Mouse (Mus musculus): ENCODE results near the gene Zfp846. TPM values are rescaled to one million over a fixed set of nuclear protein-coding genes. Genes with fewer than 3 reads are reported as not detected.

Zfp846 gene
- polyA plus RNA-seq, 2 experiments from 2014 or later = 12.3 to 18.8 TPM

- ATAC-seq = no peak
Measured at GRCm38 (mm10) chr9:20638552-20638951, 57.5 kb downstream of the Zfp846 start.

- no peak for ATAC-seq
Measured at GRCm38 (mm10) chr9:20639486-20639885, 58.4 kb downstream of the Zfp846 start.

DNA sequence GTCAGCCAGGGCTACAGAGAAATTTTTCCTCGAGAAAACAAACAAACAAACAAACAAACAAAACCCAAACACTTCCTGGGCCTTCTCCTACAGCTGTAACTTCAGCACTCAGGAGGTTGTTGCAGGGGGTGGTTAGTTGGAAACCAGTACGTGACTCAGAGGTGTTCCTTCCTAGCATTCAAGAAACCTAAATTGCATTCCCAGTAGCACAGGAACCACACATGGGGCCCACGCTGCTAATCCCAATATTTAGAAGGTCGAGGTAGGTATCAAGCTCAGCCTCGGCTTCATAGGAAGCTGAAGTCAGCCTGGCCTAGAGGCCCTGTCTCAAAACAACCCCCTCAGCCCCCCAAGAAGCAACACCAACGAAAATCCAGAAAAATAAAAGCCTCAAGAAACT is 60.4 kb downstream of the Zfp846 start:
- ATAC-seq = no peak

DNA sequence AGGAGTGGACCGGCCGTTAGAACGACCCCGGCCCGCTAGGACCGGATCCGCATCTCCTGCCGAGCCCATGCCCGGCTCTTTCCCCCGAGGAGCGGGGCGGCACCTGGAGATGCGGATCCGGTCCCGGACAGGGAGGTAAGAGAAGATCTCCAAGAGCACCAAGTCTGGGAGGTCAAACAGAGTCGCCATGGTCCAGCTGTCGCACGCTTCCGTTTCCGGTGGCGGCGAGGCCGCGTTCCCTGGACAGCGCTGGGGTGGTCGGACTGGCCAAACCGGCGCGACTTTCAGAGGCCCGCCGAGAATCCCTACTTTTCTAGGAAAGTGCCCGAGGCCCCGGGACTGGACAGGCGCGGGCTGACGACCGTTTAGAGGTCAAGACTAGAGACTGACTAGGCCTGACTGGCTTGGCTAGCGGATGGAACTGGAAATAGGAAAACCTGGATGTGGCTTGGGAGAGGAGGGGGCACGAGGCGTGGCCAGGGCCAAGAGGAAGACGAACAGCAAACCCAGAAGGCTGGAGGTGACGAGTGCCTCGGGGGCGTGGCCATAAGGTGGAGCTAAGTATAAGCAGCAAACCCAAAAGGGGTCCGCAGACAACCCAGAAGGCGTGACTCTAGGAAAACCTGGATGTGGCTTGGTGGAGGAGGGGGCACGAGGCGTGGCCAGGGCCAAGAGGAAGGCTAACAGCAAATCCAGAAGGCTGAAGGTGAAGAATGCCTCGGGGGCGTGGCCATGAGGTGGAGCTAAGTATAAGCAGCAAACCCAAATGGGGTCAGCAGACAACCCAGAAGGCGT is 61.2 kb downstream of the Zfp846 start, which contains the start of gene Ubl5:
Gene Ubl5 (plus strand): TSS at position 778 of the 795 bp plus-strand sequence.
- ATAC-seq = no peak

- ATAC-seq = peak; percentile 83
Measured at GRCm38 (mm10) chr9:20642896-20643466, 61.9 kb downstream of the Zfp846 start.

GRCm38 (mm10) chr9:20643781-20644180 is 62.7 kb downstream of the Zfp846 start:
- peak; percentile 14 for ATAC-seq

DNA sequence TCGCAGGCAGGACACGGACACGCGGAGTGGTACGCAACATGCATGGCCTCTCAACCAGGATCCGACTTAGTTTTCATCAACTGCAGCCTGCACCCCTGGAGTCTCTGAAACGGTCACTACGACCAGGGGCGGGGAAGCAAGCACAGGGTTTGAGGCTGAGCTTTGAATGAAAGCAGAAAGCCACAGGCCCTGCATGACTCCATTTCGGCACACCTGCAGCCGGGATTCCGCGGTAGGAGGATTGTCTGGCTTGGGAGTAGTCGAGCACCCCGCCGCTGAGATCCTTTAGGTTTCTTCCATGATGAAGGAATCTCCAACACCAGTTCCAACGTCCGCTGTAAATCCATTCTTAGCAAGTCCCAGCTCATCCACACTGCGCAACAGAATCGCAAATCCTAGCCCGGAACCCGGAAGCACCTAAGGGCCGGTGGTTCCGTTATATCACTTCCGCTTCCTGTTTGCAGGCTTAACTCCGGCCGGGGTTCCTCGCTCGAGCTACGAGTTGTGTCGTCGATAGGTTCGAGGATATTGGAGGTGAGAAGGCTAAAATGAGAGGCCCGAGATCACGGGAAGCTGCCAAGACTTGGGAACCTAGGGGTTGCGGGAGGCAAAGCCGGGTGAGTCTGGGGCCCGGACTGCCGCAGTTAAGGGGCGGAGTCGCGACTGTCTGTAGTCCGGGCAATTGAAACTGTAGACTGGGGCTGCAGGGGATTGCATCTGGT is 63.4 kb downstream of the Zfp846 start, which contains the start of gene Fbxl12:
Gene Fbxl12 (minus strand): TSS at position 408 of the 722 bp plus-strand sequence.
- ATAC-seq = peak; percentile 74

DNA sequence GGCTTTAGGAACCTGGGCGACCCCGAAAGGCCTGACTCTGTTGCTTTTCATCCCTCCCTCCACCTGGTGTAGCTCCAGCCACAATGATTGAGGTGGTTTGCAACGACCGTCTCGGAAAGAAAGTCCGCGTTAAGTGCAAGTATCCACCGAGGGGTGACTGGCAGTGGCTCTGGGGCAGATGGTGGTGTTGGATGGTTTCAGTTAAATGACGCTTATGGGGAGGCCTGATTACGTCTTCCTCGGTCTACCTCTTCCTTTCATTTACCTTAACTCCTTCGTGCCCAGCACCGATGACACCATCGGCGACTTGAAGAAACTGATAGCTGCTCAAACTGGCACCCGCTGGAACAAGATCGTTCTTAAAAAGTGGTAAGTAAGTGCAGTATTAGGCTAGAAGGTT is 64.0 kb downstream of the Zfp846 start:
- ATAC-seq = peak; percentile 34

- peak; percentile 94 for ATAC-seq
Measured at GRCm38 (mm10) chr9:20651602-20652259, 70.6 kb downstream of the Zfp846 start, which contains the start of gene Pin1. Pin1 (plus strand) TSS chr9:20652095.

DNA sequence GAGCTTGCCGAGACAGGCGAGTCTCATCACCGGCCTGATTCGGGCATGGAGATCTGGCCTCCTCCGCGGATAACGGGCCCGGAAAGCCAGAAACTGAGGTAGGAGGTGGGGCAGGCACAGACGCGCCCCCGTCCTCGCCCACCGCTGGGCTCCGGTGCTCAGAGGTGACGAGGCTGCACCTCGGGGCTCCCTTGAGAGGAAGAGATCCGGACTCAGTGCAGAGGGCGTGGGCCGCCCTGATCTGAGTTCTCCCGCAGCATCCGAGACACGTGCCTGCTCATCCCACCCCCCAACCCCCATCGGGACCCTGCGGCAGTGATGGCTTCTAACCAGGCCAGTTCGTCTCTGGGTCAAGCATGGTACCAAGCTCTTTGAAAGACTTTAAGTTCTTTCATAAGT is 71.2 kb downstream of the Zfp846 start:
- ATAC-seq = no peak

- ATAC-seq = no peak
Measured at GRCm38 (mm10) chr9:20653859-20654258, 72.8 kb downstream of the Zfp846 start.

Other genes with a start within 250 kb of the Zfp846 start
- not detected for gene Olfr18, start 245.2 kb upstream of the Zfp846 start, polyA plus RNA-seq (2017; shearing (Covaris generic))
- 10 to 100 TPM; 27.0 to 37.1 TPM for gene Zfp560, start 196.1 kb upstream of the Zfp846 start, polyA plus RNA-seq (2017; shearing (Covaris generic))
- gene Zfp26, start 121.1 kb upstream of the Zfp846 start, polyA plus RNA-seq (2017; shearing (Covaris generic)) = 10 to 100 TPM; 21.6 to 27.6 TPM
- gene Zfp426, start 88.5 kb upstream of the Zfp846 start, polyA plus RNA-seq (2017; shearing (Covaris generic)) = 10 to 100 TPM; 28.2 to 29.8 TPM
- 10 to 100 TPM; 44.4 to 58.5 TPM for gene Zfp266, start 59.9 kb upstream of the Zfp846 start, polyA plus RNA-seq (2017; shearing (Covaris generic))
- gene Ubl5, start 61.6 kb downstream of the Zfp846 start, polyA plus RNA-seq (2017; shearing (Covaris generic)) = 100 to 1,000 TPM; 274 to 342 TPM
- gene Fbxl12, start 63.5 kb downstream of the Zfp846 start, polyA plus RNA-seq (2017; shearing (Covaris generic)) = 10 to 100 TPM; 54.4 to 79.2 TPM
- gene Pin1, start 70.8 kb downstream of the Zfp846 start, polyA plus RNA-seq (2017; shearing (Covaris generic)) = 10 to 100 TPM; 19.7 to 22.9 TPM
- under 1 TPM in 1 of 2 experiments, not detected in 1; 0.44 TPM for gene Olfm2, start 165.1 kb downstream of the Zfp846 start, polyA plus RNA-seq (2017; shearing (Covaris generic))
- gene Col5a3, start 233.8 kb downstream of the Zfp846 start, polyA plus RNA-seq (2017; shearing (Covaris generic)) = not detected
- not detected for gene Rdh8, start 237.2 kb downstream of the Zfp846 start, polyA plus RNA-seq (2017; shearing (Covaris generic))